Mouse (Mus musculus) left cerebral cortex, postnatal 25 days (tissue): ENCODE measurements at regions not wholly inside any gene's neighbourhood (a gene's known extent, or its start where the extent isn't known, plus 50 kb on each side); places are given as distances from the start of the nearest gene placed in this dataset.

Experiments
- DNase-seq, 2 experiments: peaks; one replicate each; pipeline ENCODE4 v3.0.0; 2022; ENCODE audit warnings: low spot score in 2 of 2, mixed read lengths in 1 of 2
- intact Hi-C: fragments of 180-260 bp; cut with DNase I; formaldehyde crosslinking; loops from one replicate; pipeline ENCODE4 v1.15.1; 2025

DNA sequence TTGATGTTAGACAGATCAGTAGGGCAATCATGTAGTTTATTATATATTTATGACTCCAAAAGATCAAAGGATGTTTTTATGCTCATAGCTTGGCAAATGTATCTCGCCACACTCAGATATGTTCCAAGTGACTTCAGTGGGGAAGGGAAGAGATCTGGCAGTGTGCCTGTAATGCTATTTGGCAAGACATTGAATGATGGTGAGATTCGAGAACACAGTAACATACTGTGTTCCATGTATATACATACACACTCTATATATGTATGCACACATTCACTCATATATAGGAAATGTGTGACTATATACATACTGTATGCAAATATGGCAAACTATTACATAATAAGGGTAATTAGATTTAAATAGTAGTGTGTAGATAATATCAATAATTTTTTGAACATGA lies 577.3 kb upstream of the Arrdc4 start:
- no peak for DNase-seq
- intact Hi-C loops: no loop called here

DNA sequence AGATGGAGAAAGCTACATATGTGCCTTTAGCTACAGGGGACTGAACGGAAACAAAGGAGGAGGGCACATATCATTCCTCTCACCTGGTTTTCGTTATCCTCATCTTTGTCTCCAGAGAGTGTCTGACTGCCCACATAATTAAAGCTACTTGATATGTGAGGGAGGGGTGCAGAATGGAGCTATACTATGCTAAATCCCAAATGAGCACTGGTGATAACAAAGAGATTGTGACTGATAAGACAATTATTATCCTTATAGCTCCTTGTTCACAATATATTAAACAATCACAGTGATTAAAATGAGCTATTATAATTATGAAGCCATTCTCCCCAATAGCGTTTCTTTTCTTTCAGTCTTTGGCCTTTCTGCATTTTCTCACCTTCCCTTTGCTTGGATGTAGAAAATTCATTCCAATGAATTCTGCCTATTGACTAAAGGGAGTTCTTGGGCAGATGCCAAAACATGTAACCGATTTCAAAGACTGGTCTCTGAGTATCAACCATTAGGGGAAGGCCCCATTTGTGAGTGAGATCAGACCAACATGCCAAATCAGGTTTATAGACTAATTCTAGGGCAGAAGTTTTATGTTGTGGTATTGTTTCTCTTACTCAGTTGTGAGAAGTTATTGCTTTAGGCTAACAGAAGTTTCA lies 528.1 kb upstream of the Arrdc4 start:
- DNase-seq: no peak
- intact Hi-C loops: no loop called here

- intact Hi-C loops: no loop called here
- no peak for DNase-seq
Measured at GRCm38 (mm10) chr7:69276376-69277055, 527.5 kb upstream of the Arrdc4 start.

DNA sequence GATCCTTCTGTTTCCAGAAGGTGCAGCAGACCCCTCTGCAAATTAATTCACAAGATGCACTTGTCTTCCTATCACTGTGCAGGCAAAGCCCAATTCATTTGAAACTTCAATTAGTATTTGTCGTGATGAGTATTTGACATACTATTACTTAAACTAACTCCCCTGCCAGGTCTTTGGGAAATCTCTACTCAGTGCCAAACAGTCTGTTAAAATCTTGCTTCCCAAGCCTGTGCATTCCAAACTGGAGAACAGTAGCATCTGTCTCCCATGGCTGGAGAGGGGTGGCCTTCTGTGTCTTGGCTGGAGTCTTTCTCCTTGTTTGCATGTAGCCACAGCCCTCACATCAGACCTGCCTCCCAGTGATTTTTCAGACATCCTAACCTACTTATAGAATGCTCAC lies 524.6 kb upstream of the Arrdc4 start:
- DNase-seq: no peak

DNA sequence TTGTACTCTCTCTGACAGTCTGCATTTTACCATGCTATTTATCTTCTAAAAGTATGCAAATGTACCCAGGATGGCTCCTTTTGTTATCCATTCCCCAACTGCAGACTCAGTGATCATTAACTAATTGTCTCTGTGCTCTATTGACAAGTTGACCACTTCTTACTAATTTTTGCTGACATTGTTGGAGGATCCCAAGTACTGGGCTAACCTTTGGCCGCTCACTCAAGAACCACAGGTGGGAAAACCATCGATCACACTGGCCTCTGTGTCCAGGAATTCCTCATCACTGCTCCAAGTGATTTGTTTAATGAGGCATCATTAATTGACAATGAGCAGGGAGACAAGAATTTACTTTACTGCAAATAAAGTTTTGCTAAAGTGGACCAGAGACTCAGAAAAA lies 495.5 kb upstream of the Arrdc4 start:
- DNase-seq: no peak

More for the DNA sequence above, 524.6 kb upstream of the Arrdc4 start:
- intact Hi-C loops: no loop called here

GRCm38 (mm10) chr7:69233296-69233695 lies 484.3 kb upstream of the Arrdc4 start:
- peak; percentile 75 to 95 for DNase-seq
- intact Hi-C loops: loop anchor here (2.0 to 10.0 kb wide), 3 partner anchors 14 to 318 kb away; no protein-coding TSS in a partner anchor

More for the DNA sequence above, 495.5 kb upstream of the Arrdc4 start:
- intact Hi-C loops: no loop called here

DNA sequence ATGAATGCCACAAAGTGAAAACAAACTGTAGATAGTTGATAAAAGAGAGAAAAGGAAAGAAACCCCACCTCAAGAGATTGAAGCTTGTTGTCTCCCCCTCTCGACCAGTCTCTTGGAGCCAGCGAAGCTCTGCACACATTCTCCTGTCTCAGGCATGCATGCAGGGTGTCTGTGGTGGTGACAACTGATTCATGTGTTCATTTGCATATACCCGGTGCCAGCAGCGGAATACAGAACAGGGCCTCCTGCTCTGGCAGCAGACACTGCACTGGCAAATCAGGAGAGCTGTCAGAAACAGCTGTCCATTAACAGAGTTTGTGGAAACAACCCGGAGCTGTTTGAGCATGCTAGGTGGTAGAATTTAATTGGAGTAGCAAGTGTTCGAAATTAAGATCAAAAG lies 468.8 kb upstream of the Arrdc4 start:
- peak; percentile 13 to 69 for DNase-seq
- intact Hi-C loops: loop anchor here (2.0 kb wide), 1 partner anchor 15 kb away; no protein-coding TSS in a partner anchor
